Mouse (Mus musculus) embryonic fibroblast, embryonic 13.5 days (primary cell): Measurements from ENCODE around the gene Asb5.

Source experiments
- CTCF ChIP-seq: IDR thresholded peaks from 2 replicates; pipeline ENCODE4 v1.5.1; 2011; ENCODE audit warnings: mild to moderate bottlenecking, control low read depth, low read length, moderate library complexity, borderline replicate concordance; ENCODE audit not compliant: insufficient read depth
- POLR2A ChIP-seq: IDR thresholded peaks from 2 replicates; pipeline ENCODE4 v1.6.1; 2011; ENCODE audit warnings: low read depth, mild to moderate bottlenecking, control low read depth, low read length, moderate library complexity

DNA sequence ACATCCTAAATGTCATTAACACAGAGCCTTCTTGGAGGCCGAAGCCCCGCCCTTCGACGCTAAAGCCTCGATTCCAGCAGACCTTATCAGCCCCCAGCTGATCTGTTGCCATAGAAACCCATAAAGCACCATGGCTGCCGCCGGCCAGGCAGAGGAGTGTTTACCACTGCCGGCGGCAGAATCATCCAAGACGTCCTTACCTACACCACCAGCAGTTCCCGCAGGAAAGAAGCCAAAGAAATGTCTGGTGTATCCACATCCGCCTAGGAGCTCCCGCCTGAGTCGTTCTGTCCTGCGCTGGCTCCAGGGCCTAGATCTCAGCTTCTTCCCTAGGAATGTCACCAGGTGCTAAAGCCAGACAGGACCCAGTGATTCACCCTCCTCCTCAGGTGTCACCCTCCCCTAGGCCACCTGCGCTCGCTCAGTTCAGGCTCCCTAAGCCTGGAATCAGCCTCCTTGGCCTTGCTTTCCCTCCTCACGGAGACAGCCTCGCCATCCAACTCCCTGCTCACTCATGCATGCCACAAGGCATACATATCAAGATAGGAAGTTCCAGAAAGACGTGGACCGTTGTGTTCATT lies 71.4 kb downstream of the Asb5 start, which contains the start of gene Spata4:
- TF ChIP-seq CTCF, result no peak
- no peak for TF ChIP-seq POLR2A
